Mouse (Mus musculus) urinary bladder, postnatal 10 days (tissue): ENCODE data around the gene Gm17604.

ENCODE experiments used
- DNase-seq: peaks from one replicate; pipeline ENCODE4 v3.0.0; 2022; ENCODE audit warnings: low spot score

Gene Gm17604

DNA sequence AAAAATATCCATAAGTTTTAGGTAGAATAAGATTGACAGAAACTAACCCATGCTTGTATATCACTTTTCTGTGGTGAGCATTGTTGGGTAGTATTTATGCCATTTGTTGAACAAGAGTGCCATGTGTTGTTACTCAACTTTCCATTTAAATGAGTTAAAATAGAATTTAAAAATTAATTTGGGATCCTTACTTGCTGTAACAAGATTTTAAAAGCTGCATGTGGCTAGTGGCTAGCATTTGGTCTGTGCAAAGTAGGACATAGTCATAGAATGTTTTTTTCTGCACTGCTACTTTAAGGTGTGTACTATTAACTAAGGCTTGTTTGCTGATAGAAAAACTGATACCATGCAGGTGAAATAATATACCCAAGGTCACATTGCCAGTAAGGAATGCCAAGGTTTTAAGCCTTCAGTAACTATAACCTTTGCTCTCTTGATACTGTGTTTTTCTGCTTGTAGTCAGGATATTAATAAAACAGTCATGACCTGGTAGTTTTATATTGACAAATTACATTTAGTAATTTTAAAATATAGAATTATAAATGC, at the start of gene Gm17604:
Gm17604 (minus strand) TSS at position 51 of the 546 bp plus-strand sequence.
- no peak for DNase-seq

- DNase-seq = no peak
Observed at GRCm38 (mm10) chrX:165049929-165050328, 45.3 kb upstream of the Gm17604 start.

DNA sequence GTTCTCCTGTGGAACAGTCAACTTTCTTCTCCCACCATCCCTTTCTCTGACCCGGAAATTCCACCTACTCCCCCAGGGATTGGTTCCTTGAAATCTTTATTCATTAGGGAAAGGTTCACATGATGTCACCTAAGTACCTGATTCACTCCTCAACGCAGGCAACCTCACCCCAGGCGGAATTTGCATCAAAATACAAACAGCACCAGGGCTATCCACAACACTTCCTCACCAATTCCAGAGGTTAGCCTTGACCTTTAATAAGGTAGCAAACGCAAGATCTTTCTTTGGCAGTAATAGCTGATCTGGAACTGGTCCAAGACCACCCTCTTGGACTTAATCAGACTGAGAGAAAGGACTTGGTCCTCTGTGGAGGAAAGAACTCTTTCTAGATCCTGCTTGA, 1.5 kb downstream of the Gm17604 start:
- DNase-seq = no peak

GRCm38 (mm10) chrX:164980193-164980775, 24.3 kb downstream of the Gm17604 start, which contains the start of the genes Mospd2 and Fancb:
Gene Mospd2, minus strand, starts transcription at chrX:164980375.
Gene Fancb, plus strand, starts transcription at chrX:164980592.
- DNase-seq = peak; percentile 26

DNA sequence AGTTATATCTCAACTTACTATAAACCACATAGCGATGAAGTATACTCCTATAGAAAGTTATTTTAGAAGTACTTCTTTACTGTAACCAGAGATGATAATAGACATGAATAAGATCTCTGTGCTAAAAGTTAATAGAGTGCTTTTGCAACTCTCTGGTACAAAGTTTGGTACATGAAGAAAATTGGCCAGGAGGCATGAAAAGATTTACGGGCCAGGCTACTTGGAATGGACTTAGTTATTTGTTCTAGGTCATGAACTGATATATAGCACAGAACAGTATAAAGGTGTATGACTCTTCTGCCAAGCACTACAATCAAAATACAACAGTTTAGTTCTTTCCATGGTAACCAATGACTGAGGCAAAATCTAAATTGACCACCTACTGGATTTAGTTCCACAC, 25.8 kb downstream of the Gm17604 start:
- DNase-seq = no peak

DNA sequence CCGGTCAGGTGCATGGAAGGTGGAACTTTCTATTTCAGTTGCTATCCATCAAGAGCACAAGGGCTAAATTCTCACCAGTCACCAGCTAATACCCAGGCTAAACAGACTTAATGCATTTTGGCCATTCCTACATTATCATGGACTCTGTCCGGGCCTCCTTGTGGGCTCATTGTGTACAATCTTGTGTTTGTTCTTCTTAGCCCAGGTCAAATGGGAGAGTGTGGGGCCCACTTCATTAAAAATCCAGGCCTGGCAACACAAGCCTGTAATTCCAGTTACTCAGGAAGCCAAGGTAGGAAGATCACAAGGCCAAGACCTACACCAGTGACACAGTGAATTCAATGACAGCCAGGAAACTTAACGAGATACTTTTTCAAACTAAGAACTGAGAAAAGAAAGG, 33.4 kb downstream of the Gm17604 start:
- no peak for DNase-seq

DNA sequence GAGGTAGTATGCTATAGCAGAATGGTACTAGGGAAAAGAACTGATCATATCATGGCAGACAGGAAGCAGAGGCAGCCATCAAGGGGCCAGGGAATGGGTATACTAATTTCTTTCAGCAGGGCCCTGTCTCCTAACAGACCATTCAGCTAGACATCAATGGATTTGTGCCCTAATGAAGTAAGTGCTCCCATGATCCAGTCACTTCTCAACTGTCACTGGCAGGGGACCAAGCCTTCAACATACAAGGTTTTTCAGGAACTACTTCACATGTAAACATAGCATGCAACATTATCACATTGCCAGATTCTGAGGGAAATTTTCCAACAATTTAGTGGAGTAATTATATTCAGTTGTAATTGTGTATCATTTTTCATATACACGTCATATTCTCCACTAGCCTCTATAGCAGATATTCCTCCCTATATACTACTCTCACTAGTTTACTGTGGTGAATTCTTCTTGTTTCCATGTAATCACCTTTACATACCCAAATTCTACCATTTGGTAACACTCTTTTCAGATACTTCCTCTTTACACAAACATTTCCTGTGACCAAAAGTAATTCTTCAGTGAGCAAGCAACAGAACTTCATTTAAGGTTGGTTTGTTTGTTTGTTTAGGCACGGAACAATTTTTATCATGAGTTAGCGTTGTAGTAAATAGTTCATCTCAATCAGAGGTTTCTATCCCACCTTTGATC, 38.7 kb downstream of the Gm17604 start:
- no peak for DNase-seq
